Mouse (Mus musculus): ENCODE results near the gene Rbm20. TPM values are rescaled to one million over a fixed set of nuclear protein-coding genes. Genes with fewer than 3 reads are reported as not detected.
A peak's percentile ranks its signal among the peaks of the same experiment; 100 is the strongest.

Rbm20 gene
- total RNA-seq, 2 experiments from 2014 or later, result 51.0 to 79.9 TPM

DNA sequence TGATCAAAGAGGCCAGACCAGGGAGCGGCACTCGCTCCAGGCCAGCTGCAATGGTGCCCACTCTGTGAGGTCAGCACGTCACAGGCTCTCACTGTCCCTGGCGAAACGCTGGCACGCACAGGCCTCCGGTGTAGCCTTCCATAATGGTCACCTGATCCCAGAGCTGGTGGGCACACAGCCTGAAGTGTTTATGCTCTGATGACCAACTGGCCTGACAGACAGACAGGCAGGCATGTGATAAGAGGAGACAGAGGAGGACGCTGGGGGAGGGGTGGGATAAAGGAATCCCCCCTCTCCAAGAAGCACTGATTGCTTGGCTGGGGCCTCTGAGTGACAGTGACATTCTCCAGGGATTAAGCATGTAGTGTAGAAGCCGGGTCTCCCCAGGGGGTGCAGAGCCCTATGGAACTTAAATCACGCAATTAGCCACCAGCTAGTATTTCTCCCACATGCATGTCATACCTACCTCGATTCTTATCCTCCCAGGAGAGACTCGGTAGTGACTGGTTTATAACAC, 6.4 kb upstream of the Rbm20 start:
- peak; percentile 78 for DNase-seq

DNA sequence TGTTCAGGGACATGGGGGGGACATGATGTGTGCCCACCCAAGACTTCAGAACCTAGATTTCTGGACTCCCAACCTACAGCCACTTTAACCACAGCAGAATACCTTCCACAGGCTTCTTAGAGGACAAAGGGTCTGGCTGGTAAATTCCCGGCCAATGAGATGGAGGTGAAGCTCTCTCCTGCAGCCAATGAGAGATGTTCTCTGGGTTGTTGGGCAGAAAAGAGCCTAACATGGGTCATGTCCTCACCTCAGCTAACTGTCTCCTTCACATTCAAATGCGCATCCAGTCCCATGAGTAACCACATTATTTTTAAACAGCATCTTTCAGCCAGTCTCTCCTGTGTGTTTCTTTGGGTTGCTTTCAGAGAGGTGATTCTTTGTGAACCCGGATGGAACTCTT, 5.7 kb upstream of the Rbm20 start:
- no peak for DNase-seq

DNA sequence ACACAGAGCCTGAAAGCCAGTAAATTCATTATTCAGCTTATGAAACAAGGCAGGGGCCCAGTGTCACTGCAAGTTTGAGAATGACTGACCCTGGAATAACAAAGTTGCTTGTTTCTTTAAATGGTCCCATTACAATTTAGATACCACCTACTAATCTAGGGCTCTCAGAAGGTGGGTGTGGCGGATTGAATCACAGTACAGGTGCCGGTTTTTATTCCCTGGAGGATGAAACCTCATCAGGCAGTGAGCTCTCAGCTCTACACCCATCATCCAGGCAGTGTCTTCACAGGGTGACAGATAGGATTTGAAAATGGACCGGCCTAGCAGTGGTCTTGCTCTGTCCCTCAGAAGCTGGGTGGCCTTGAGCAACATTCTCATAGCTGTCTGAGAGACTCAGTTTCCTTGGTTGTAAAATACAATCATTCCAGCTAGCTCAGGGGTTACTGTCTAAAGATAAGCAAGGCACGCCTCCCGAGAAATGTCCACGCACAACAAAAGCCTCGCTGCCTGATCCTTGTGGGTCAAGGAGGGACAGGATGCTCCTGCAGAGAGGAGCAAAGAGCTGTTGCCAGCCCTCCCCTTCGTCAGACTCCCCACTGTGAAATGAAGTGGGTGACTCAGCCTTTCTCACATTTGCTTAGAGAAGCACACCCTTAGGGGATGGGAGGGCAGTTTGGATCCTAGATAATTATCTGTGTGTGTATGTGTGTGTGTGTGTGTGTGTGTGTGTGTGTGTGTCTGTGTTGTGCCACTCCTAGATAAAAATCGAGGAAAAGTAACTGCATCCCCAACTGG, 2.8 kb upstream of the Rbm20 start:
- no peak for DNase-seq

DNA sequence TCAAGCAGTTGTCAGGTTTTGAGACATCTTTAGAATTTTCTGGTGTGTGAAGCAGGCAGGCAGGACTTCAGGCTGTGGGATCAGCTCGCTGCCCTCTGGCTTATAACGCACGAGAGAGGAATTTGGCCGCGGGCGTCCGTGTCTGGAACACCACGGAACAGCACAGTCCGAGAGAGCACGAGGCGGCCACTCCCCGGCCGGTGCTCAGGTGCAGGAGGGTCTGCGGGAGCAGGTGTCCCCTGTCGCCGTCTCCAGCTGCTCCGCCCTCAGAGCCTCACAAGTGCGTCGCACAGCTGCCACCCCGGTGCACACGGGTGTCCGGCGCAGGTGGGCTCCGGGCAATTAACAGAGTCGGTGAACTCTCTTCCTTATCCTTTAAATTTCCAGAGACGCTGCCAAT, 878 bp upstream of the Rbm20 start:
- no peak for DNase-seq

DNA sequence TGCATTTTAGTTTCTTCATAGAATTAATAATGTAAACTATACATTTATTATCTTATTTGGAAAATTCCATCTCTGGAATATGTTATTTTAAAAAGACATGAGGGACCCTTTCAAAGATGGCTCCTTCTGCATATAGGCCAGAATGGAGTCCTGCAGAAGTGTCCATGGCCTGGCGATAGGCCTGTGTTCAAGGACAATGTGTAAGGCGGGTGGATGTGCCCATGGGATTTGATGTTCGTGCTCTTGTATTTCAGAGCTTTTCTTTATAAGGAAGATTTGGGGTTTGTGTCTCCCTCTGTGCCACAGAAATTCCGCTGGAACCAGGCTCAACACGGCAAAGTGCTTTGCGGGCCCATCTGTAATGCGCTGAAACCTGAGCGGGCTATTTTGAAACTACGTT, 2.1 kb downstream of the Rbm20 start:
- DNase-seq, result no peak

DNA sequence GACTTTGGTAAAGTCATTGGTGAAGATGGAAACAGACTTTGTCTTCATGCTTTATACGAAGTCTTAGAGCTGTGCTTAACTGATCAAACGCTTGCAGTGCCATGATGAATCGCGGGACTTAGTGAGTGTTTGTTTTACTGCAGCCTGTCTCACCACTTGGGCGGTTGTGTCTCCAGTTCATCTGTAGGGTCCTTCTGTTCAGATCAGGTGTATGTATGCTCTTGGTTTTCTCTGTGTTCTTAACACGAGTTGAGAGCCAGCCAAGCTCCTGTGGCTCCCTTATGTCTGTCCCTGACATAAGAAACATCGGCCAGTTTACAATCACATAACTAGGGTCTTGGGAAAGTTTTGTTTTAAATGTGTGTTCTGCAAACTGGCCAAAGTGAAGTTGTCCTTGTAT, 2.9 kb downstream of the Rbm20 start:
- DNase-seq, result no peak

DNA sequence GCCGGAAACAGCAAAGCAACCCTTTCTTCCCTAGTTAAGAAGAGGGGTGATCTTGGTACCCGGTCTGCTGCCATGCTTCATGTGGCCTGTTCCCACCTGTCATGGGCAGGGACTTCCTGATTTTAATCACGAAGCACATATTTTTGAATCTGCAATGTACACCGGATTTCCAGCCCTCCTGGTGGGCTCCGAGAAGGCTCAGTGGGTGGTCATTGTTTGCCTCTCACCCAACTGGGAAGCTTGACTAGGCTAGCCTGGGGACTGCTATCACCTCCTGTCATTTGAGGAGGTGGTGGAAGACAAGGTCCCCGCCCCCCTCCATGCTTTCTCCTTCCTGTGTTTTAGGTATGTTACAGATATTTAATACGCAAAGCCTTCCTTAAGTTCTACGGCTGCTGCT, 5.3 kb downstream of the Rbm20 start:
- no peak for DNase-seq

DNA sequence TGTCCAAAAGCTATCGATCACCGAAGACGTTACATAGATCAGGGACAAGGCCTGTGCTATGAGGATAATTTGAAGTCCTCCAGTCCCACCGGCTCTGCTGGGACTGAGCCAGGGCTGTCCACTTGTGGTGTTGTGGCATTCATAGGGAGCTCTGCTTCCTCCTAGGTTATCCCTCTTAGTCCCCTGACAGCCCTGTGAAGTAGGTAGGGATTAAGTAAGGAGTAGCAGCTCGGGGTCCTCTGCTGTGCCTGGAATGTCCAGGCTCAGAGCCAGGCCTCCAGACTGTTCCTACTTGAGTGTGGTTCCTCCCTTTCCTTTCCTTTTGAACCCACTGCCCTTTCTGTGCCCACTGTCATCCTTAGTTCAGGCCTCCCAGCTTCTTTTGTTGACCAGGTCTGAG, 10.5 kb downstream of the Rbm20 start:
- no peak for DNase-seq

DNA sequence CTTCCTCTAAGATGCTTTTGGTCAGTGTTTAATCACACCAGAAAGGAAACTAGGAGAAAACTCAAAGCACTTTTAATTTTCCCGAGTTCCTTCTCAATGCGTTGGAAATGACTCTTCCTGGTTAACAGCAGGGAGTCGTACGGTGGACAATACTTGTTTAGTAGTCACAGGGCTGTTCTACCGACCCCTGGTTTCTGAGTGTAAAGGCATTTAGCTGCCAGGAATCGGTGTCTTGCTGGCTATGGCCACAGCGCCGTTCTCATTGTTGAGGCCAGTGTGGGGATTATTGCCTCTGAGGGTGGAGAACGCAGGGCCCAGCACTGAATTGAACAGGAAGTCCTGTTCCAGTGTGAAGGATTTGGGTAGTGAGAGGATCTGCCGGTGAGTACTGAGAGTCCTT, 13.7 kb downstream of the Rbm20 start:
- no peak for DNase-seq

DNA sequence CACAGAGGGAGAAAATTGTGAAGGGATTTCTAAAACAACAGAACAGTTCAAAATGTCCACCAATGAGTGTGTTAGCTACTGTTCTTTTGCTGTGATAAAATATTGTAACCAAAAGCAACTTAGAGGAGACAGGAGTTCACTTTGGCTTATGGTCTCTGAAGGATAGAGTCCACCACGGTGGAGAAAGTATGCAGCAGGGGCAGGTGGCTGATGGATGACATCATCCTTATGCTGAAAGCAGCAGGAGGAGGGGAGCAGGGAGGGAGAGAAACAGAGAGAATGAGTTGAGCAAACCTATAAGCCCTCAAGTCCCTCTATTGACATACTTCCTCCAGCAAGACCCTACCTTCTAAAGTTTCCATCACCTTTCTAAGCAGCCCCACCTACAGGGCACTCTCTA, 16.9 kb downstream of the Rbm20 start:
- DNase-seq, result no peak

DNA sequence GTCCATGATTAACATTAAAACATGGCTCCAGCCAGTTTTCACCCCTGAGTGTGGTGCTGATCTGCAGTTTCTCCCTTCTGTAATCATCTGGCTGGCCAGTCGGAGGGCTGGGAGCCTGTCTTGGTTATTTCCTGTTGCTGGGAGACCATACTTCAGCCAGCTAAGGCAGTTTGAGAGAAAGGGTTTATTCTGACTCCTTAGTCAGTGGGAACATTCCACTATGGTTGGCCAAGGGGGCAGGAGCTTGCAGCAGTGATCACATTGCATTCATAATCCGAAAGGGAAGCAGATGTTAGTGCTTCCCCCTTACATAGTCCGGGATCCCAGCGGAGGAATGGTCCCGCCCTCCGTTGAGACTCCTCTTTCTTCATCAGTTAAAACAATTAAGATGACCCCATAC, 19.0 kb downstream of the Rbm20 start:
- DNase-seq, result no peak

DNA sequence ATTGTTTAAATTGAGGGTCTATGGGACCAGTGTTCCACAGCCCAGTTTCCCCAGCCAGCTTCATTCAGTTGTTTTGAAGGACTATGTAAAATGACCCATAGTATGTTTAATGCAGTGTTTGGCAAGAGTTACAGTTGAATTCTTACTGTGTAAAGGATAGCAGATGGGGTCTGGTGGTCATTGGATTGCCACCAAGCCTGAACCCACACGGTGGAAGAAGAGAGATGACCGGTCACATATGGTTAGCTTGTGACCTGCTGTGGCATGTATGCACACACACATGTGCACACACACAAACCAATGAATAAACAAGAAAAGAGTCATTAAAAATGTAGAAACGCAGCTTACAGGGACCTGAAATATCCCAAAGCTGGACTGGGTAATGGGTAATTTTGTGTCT, 19.5 kb downstream of the Rbm20 start:
- no peak for DNase-seq

DNA sequence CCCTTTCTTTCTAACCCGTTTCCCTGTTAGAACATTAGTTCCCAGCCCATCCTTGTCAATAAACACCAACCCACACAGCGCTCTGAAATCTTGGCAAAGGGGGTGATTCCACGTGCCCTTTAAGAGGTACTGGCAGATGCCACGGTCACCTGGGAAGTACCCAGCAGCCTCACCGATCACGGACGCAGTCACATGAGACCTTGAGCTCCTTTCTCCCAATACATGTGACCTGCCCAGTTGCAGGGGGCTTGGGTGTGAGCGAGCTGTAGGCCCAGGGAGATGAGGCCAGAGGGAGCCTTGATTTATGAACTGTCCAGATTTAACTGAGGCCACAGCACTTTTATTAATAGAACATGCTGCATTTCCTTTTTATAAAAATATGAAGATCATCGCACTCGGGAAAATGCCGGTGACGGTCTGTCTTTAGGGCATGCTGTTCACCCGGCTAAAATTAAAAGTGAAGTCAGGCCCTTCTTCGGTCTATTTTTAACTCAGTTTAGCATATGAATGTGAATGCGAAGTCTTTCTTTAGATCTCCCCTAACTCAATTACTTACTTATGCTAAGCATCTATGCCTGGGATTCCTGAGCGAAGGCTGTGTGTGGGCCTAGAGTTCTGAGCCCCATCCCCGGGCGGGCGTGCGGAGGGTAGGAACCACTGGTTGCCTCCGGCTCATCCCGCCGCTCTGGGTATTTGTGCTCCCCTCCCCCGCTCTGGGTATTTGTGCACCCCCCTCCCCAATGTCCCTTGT, 20.4 kb downstream of the Rbm20 start:
- peak; percentile 64 for DNase-seq

DNA sequence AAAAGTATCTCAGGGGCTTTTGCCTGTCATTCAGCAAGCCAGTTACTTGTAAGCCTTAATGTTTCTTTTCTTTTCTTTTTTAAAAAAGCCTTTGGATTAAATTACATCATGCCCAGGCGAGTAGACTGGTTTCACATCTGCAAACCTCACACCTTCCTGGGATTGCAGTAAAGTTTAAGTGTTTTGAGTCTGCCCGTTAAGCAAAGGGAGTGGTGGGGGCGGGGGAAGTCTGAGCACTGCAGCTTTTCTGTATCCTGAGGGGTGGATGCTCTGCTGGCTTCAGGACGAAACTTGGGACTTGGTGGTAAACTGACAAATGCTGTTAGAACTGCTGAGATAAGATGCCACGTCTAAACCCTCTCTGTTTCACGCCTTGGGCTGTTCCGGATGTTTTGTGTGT, 22.6 kb downstream of the Rbm20 start:
- no peak for DNase-seq

DNA sequence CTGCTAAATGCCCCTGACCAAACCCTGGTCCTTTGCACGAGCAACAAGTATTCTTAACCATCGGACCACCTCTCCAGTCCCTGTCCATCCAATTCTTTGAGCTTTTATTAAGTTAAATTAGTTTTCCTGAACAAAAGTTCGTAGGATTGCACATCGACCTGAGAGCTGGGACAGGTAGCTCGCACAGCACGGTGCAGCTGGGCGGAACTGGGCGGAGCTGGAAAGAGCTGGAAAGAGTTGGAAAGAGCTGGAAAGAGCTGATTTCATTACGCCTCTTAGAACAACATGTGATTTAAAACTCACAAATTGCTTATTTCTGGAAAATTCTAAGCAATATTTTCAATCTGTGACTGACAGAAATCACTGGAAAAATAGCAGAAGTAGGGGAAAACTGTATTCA, 24.3 kb downstream of the Rbm20 start:
- DNase-seq, result no peak

DNA sequence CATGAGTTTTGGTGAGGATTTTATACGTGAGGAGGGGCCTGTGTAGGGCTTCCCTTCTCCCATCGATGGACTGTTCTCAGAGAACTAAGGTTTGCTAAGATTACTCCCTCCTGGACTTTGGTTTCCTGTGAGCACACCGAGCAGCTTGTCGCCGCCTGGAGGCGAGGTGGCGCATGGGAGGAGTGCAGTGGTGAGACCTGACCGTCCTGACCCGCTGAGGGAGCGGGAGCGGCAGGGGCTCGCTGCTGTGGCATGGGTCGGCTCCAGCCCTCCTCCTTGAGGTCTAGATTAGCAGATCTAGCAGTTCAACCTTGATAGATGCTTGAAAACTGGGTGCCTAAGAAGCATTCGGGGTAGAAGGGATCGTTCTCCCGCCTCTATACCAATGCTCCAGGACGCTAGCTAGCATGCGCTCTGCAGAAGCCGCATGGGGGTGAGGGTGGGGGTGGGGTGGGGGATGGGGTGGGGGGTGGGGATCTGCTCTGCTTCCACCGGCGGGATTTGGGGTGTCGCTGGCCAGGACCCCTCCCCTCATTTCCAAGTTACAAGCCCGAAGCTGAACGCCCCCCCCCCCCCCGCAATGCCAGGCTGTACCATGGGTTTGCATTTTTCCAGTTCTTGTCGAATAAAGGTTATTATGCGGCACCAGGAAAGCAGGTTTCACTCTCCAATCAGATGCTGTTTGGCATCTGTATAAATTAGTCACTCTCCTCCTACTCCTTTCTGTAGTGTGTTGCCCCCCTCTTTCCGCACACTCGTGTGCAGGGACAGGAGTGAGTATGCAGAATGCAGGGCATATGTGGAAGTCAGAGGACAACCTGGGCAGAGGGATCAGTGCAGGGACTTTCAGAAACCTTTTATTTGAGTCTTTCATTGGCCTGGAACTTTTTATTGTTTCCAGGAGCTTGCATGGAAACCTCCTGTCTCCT, 28.1 kb downstream of the Rbm20 start:
- peak; percentile 45 for DNase-seq

DNA sequence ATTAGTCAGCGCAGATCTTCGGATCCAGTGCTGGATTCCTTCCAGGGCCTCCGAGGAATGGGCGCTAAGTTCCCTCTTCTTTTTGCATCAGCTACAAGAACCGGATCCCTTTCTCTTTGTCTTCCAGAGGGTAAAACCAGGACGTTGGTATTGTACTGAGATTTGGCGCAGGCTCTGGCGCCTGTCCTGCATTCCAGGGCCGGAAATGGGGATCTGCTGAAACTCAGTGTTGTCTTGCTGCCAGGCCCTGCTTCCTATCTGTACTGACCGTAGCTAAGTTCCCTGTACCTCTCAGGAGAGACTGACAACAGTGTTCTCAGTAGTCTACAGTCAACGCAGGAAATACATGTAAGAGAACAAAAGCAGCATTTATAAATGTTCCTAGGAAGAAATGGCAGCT, 31.3 kb downstream of the Rbm20 start:
- no peak for DNase-seq

DNA sequence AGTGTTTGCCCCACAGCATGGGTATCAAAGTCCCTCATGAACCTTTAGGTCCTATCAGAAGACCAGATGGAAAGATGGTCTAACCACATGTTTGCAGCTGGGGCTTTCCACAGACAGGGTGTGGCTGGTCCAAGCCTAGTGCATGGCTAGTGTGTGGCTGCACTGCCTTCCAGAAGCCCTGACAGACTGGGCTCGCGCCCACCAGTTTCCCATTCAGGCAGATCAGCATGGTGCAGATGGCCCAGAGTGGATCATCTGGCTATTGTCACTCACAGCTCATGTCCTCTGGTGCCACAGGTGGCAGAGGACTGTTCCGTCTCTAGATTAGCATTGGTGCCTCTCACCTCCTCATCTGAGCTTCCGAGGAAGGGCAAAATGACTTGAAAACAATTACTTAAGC, 33.8 kb downstream of the Rbm20 start:
- no peak for DNase-seq

DNA sequence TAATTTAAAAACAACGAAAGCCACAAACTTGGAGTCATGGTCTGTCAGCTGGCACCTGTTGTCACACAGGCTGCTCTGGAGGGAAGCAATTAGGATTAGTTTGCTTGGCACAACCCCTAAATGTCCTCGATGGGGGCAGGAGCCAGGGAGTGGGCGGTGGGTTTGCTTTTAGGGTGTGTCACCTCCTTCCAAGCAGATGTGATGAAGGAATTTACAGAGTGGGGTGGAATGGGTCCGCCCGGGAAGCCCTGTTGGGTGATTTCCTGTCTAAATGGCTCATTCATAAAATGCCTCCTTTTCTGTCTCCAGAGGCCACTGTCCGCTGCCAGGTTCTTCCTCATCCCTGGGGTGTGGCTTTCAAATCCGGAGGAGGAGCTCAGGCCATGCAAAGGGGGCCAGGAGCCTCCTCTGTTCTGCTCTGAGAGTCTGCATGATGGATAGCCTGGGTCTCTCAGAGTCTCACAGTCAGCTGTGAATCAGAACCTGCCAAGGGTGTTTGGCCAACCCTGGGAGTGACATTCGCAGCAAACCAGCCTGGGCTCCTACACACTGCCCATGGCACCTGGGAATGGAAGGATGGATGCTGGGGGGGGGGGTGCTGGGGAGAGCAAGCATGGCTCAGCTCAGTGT, 34.3 kb downstream of the Rbm20 start:
- no peak for DNase-seq

DNA sequence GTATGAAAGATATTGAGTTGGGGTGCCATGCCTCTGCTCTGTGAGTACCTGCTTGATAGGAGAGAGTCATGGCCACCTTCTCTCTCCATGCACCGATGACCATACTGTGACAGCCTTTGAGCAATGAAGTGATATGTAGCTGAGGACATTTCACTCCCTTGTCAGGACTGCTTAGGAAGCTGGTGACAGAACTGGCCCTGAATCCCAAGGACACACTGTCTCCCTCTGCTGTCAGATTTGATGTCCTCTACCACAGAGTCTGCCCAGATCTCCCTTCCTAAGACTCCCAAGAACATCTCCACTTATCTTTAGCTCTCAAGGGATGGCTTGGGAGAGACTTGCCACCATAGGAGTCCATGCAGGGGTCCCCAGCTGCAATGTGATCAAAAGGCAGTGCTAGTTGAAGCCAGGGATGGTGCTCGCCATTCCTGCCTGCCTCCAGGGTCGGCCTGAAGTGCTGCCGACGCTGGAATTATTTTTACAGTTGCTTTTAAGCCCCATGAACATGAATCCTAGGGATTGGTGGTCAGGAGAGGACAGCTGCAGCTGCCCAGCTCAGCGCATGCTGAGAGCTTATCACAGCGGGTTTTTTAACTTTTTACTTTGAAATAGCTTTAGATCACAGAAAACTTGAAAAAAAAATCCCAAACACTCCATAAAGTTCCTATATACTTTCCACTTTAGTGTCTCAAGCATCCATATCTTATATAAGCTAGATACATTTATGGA, 35.4 kb downstream of the Rbm20 start:
- DNase-seq, result no peak

DNA sequence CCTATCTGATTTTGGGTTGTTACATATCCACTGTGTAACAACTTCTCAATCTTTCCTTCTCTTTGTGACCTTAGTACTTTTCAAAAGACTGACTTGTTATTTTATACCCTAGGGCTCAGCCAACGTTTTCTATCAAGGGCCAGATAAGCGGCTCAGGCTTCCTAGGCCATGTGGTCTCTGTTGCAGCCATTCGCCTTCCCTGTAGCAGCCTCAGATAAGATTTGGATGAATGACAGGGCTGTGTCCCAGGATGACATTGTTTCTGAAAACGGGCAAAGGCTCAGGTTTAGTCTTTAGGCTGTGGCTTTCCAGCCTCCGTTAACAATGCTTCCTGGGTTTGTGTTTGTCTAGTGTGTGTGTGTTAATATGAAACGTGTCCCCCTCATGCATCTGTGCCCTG, 36.3 kb downstream of the Rbm20 start:
- no peak for DNase-seq

Measured in gastrocnemius, postnatal 25 days (tissue).